Mouse (Mus musculus) heart, embryonic 10.5 days (tissue): ENCODE data around the gene Tmem168. TPM values are rescaled to one million over a fixed set of nuclear protein-coding genes. Genes with fewer than 3 reads are reported as not detected.

Experiments used
- DNase-seq: peaks from one replicate; pipeline ENCODE4 v3.0.0-alpha.2; 2017; ENCODE audit warnings: low spot score
- H3K27ac ChIP-seq: fragments of 300-500 bp; sonication (generic); 2 replicates; pipeline ENCODE4 v1.5.1; 2016; ENCODE audit warnings: mild to moderate bottlenecking
- H3K27me3 ChIP-seq: fragments of 300-500 bp; sonication (generic); 2 replicates; pipeline ENCODE4 v1.6.1; 2016; ENCODE audit warnings: mild to moderate bottlenecking; ENCODE audit not compliant: poor library complexity, insufficient read depth, severe bottlenecking
- H3K36me3 ChIP-seq: fragments of 300-500 bp; sonication (generic); 2 replicates; pipeline ENCODE4 v1.6.1; 2016; ENCODE audit warnings: mild to moderate bottlenecking, moderate library complexity
- H3K4me1 ChIP-seq: fragments of 300-500 bp; sonication (generic); 2 replicates; pipeline ENCODE4 v1.6.1; 2016; ENCODE audit warnings: mild to moderate bottlenecking
- H3K4me3 ChIP-seq: fragments of 300-500 bp; sonication (generic); 2 replicates; pipeline ENCODE4 v1.5.1; 2016; ENCODE audit warnings: mild to moderate bottlenecking, moderate library complexity
- H3K9me3 ChIP-seq: fragments of 300-500 bp; sonication (generic); 2 replicates; pipeline ENCODE4 v1.6.1; 2016; ENCODE audit warnings: mild to moderate bottlenecking, moderate library complexity
- WGBS: fragments of 180-500 bp; shearing (Covaris S2); methylation state at CpG from one replicate; pipeline ENCODE4 v1.1.7; 2016; 5-methylcytosine and 5-hydroxymethylcytosine counted together
- polyA plus RNA-seq: library from polyadenylated mRNA; unstranded; fragments of >200 nt; fragmentation: Nextera tagmentation; extraction: Ambion mirVana; gene quantifications from 2 replicates; pipeline ENCODE4 v1.2.1, GENCODE M21; 2016

Tmem168 gene
- polyA plus RNA-seq = 29.1 and 32.9 TPM in 2 replicates

DNA sequence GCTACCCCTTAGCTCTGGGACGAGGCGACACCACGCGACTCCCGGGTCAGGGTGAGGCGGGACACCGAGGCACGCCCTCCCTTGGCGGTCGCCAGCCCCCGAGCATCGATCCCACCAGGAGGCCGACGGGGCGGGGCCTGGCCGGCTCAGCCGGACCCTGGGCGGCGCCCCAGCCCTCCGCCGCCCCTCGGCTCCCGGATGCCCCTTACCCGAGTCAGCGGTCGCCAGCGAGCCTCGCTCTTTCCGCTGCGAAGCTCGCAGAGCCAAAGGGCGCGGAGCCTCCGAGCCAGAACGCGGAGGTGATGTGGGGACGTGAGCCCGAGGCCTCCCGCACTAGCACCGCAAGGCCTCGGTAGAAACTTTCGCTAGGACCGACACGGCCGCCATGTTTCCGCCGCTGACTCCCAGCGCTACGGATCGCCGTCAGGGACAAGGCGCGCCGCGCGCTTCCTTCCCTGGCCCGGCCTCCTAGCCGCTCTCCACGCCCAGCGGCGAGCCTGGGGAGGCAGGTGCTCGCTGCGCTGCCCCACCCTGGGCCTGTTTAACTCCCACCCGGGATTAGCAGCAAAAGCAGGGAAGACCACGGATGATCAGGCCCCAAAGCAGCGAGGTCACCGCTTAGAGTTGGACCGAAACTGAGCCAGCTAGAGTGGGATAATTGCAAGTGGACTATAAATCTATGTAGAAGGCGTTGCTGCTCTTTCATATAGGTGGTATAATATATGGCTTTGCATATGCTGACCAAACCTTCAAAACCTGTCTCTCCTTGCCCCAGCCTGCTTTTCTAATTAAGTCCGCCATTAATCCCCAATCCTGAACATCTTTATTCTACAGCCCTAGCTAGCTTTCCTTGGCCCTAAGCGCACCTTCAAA is at the start of gene Tmem168:
Gene Tmem168, minus strand, starts transcription at position 480 of the 873 bp plus-strand sequence.
- peak; percentile 95 for DNase-seq
- Histone ChIP-seq H3K27me3 (no peaks in the 10 kb centered on the region), H3K4me1 (peaks cover 15% of the 10 kb centered on the region), H3K4me3 (peak within 1 kb of the TSS; percentile 79), H3K9me3 (no peaks in the 10 kb centered on the region), H3K27ac (peak within 1 kb of the TSS; percentile 99), H3K36me3 (peaks cover 5% of the 10 kb centered on the region; the same call in 1 of the 2 replicates)
- WGBS = 2% methylated on average over 68 of the region's 71 CpGs

DNA sequence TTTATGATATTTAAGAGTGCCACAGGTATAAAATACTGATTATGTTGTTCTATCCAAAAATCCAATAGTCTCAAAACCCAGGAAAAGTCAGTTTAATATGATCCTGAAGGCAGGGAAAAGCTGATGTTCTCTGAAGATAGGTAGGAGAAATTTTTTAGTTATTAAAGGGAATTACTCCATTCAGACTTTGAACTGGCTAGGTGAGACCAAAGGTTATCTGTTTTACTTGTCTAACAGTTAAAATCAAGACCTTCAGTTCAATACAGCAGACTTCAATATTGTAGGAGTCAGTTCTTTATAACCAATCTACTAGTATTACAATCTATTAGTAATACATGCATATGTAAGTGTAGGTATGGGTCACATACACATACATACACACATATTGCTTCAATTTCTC is 46.2 kb upstream of the Tmem168 start:
- H3K27ac ChIP-seq = no peak overlapping the region

GRCm38 (mm10) chr6:13652284-13652683 is 44.4 kb upstream of the Tmem168 start:
- no peaks in the 10 kb centered on the region for H3K4me1 ChIP-seq
- no peaks in the 10 kb centered on the region for H3K27me3 ChIP-seq
- DNase-seq = no peak
- WGBS = 86% methylated on average over 3 of the region's 3 CpGs
- no peaks in the 10 kb centered on the region for H3K9me3 ChIP-seq
- no peak overlapping the region for H3K27ac ChIP-seq
- H3K4me3 ChIP-seq = no peak overlapping the region
- H3K36me3 ChIP-seq = peaks cover 28% of the 10 kb centered on the region

More for the DNA sequence above, 46.2 kb upstream of the Tmem168 start:
- H3K27me3 ChIP-seq = no peaks in the 10 kb centered on the region
- no peak overlapping the region for H3K4me3 ChIP-seq
- H3K9me3 ChIP-seq = no peaks in the 10 kb centered on the region
- DNase-seq = no peak
- H3K36me3 ChIP-seq = peaks cover 22% of the 10 kb centered on the region; the same call in 1 of the 2 replicates
- no peaks in the 10 kb centered on the region for H3K4me1 ChIP-seq

- Histone ChIP-seq H3K4me1 (no peaks in the 10 kb centered on the region), H3K27ac (no peak overlapping the region), H3K4me3 (no peak overlapping the region), H3K9me3 (no peaks in the 10 kb centered on the region), H3K36me3 (peaks cover 31% of the 10 kb centered on the region), H3K27me3 (no peaks in the 10 kb centered on the region)
- 94% methylated on average over 3 of the region's 3 CpGs for WGBS
- DNase-seq = no peak
Measured at GRCm38 (mm10) chr6:13650854-13651253, 43.0 kb upstream of the Tmem168 start.

DNA sequence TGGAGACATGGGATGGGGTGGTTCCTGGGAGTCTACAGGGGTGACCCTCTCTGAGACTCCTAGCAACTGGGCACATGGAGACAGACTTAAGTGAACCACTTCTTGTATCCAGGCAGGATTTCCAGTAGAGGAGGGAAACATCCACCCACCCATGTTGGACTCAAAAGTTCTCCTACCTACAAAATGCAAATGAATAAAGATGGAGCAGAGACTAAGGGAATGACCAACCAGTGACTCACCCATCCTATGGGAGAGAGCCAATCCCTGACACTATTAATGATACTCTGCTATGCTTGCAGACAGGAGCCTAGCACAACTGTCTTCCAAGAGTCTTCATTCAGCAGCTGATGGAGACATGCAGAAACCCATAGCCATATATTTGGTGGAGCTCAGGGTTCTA is 40.4 kb upstream of the Tmem168 start:
- no peaks in the 10 kb centered on the region for H3K4me1 ChIP-seq
- no peak overlapping the region for H3K4me3 ChIP-seq
- no peaks in the 10 kb centered on the region for H3K9me3 ChIP-seq
- H3K27ac ChIP-seq = no peak overlapping the region
- H3K27me3 ChIP-seq = no peaks in the 10 kb centered on the region
- DNase-seq = no peak
- H3K36me3 ChIP-seq = peaks cover 31% of the 10 kb centered on the region

DNA sequence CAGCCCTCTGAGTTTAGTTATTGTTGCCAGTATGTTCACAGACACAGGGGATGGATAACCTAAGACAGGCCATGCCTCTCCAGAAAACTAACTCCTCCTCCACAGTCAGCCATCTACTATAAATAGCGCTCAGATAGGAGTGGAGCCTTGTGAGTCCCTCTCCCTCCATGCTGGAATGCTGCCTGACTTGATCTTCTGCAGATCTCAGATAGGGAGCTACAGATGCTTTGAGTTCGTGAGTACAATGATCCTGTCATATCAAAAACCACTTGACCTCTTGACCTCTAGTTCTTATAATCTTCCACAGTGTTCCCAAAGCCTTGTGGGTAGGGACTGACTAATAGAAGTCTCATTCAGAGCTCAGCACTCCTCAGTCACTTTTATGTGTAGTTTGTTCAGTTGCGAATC is 28.7 kb upstream of the Tmem168 start:
- no peaks in the 10 kb centered on the region for H3K27me3 ChIP-seq
- H3K27ac ChIP-seq = no peak overlapping the region; the same call in 1 of the 2 replicates
- H3K4me3 ChIP-seq = no peak overlapping the region
- 0 out of 2 replicates have a peak, but pooled peaks cover 6% of the 10 kb centered on the region for H3K4me1 ChIP-seq
- 29% methylated on average over 3 of the region's 3 CpGs for WGBS
- no peaks in the 10 kb centered on the region for H3K9me3 ChIP-seq
- H3K36me3 ChIP-seq = peaks cover 16% of the 10 kb centered on the region
- DNase-seq = no peak

DNA sequence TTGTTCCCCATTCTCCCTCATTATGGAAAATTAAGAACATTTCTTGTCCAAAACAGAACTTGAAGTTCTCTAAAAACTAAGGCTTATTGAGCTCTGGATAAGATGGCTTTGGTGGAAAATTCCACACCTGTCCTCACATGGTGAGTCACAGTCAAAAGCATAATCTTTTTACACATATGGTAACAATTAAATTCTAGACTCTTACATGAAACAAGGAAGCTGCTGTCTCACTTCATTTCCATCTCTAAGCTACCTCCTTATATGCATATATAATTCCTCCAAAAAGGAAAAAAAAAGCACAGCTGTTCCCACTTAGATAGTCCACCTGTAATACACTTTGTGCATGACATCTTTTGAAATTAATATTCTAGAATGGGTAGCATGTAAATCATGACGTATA is 24.7 kb upstream of the Tmem168 start:
- H3K36me3 ChIP-seq = peaks cover 15% of the 10 kb centered on the region; the same call in 1 of the 2 replicates
- no peak overlapping the region for H3K4me3 ChIP-seq
- no peak overlapping the region for H3K27ac ChIP-seq
- DNase-seq = no peak
- no peaks in the 10 kb centered on the region for H3K27me3 ChIP-seq
- H3K4me1 ChIP-seq = 0 out of 2 replicates have a peak, but pooled peaks cover 6% of the 10 kb centered on the region
- H3K9me3 ChIP-seq = no peaks in the 10 kb centered on the region
- 84% methylated on average over 1 of the region's 1 CpGs for WGBS

- WGBS = 55% methylated on average over 2 of the region's 2 CpGs
- Histone ChIP-seq H3K9me3 (no peaks in the 10 kb centered on the region), H3K4me1 (0 out of 2 replicates have a peak, but pooled peaks cover 4% of the 10 kb centered on the region), H3K36me3 (peaks cover 15% of the 10 kb centered on the region; the same call in 1 of the 2 replicates), H3K4me3 (no peak overlapping the region), H3K27me3 (no peaks in the 10 kb centered on the region), H3K27ac (no peak overlapping the region)
- no peak for DNase-seq
Measured at GRCm38 (mm10) chr6:13630607-13631006, 22.7 kb upstream of the Tmem168 start.

DNA sequence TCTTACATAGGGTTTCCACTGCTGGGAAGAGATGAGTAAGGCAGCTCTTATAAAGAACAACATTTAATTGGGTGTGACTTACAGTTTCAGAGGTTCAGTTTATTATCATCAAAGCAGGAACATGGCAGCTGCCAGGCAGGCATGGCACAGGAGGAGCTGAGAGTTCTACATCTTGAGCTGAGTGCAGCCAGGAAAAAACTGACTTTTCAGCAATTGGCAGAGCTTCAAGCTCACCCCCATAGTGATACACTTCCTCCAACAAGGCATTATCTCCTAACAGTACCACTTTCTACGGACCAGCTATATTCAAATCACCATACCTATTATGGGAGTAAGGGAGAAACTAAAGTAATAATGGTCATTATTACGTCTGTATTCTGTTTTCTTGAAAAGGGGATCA is 11.7 kb upstream of the Tmem168 start:
- Histone ChIP-seq H3K27me3 (no peaks in the 10 kb centered on the region), H3K4me3 (no peak overlapping the region), H3K36me3 (peaks cover 7% of the 10 kb centered on the region; the same call in 1 of the 2 replicates), H3K9me3 (no peaks in the 10 kb centered on the region), H3K4me1 (no peaks in the 10 kb centered on the region), H3K27ac (no peak overlapping the region)
- no peak for DNase-seq
- 77% methylated on average over 2 of the region's 2 CpGs for WGBS

- no peaks in the 10 kb centered on the region for H3K4me1 ChIP-seq
- H3K9me3 ChIP-seq = no peaks in the 10 kb centered on the region
- 78% methylated on average over 3 of the region's 3 CpGs for WGBS
- H3K36me3 ChIP-seq = peaks cover 4% of the 10 kb centered on the region; the same call in 1 of the 2 replicates
- DNase-seq = no peak
- H3K4me3 ChIP-seq = no peak overlapping the region
- no peak overlapping the region for H3K27ac ChIP-seq
- no peaks in the 10 kb centered on the region for H3K27me3 ChIP-seq
Measured at GRCm38 (mm10) chr6:13617110-13617509, 9.2 kb upstream of the Tmem168 start.

DNA sequence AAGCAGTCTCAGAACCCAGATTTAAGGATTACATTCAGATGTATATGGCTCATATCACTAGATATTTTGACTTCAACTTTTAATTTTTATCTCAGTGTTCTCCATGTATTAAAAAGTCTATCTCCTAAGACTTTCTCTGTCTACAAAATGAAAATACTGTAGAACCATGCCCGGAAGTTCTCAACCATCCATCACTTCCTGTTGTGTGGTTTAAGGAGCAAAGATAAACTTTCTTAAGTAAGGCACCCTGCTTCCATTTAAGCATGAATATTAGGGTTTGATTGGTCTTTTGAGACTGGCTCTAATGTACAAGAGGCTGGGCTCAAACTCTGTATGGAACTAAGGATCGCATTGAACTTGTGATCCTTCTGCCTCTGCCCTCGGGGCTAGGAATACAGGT is 6.7 kb upstream of the Tmem168 start:
- no peaks in the 10 kb centered on the region for H3K9me3 ChIP-seq
- H3K4me3 ChIP-seq = no peak overlapping the region
- H3K27ac ChIP-seq = no peak overlapping the region
- 90% methylated on average over 3 of the region's 3 CpGs for WGBS
- no peak for DNase-seq
- H3K27me3 ChIP-seq = no peaks in the 10 kb centered on the region
- no peaks in the 10 kb centered on the region for H3K36me3 ChIP-seq
- no peaks in the 10 kb centered on the region for H3K4me1 ChIP-seq

GRCm38 (mm10) chr6:13613671-13614070 is 5.8 kb upstream of the Tmem168 start:
- H3K4me1 ChIP-seq = no peaks in the 10 kb centered on the region
- no peaks in the 10 kb centered on the region for H3K36me3 ChIP-seq
- DNase-seq = no peak
- 84% methylated on average over 3 of the region's 3 CpGs for WGBS
- no peaks in the 10 kb centered on the region for H3K9me3 ChIP-seq
- H3K27ac ChIP-seq = no peak overlapping the region
- no peak overlapping the region for H3K4me3 ChIP-seq
- no peaks in the 10 kb centered on the region for H3K27me3 ChIP-seq

DNA sequence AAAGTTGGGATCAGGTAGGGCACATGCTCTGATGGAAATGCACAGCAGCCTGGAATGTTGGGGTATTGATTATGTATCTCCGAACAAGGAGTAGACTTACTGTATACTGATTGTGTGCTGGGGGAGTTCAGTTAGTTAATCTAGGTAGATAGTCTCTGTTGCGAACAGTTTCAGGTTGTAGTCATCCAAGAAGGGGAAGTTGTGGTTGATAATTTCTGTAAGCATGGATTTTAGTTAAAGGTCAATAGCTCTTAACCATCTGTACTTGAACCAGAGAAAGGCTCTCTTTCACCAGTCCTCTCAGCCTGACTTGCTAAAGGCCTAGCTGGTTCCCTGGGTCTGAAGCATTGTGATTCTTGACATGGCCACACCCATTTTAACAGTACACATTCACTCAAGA is 3.0 kb upstream of the Tmem168 start:
- no peak overlapping the region for H3K27ac ChIP-seq
- H3K27me3 ChIP-seq = no peaks in the 10 kb centered on the region
- H3K4me1 ChIP-seq = peaks cover 15% of the 10 kb centered on the region
- no peak for DNase-seq
- H3K9me3 ChIP-seq = no peaks in the 10 kb centered on the region
- no peaks in the 10 kb centered on the region for H3K36me3 ChIP-seq
- H3K4me3 ChIP-seq = no peak overlapping the region
- 91% methylated on average over 2 of the region's 2 CpGs for WGBS
